Mouse (Mus musculus): ENCODE data around the gene Ndc80.

GRCm38 (mm10) chr17:71485791-71486230, 40.8 kb downstream of the Ndc80 start:
- TF ChIP-seq POLR2A (IDR thresholded peaks at IDR 0.05; ENCODE audit: low read depth, low read length): no peak
- TF ChIP-seq CTCF (conservative IDR thresholded peaks at IDR 0.05; ENCODE audit: insufficient read depth, insufficient read length, low read depth, low read length): no peak

Measured in kidney, adult 2 months (tissue).